Mouse (Mus musculus): ENCODE data around the gene Olfr681. TPM values are rescaled to one million over a fixed set of nuclear protein-coding genes. Genes with fewer than 3 reads are reported as not detected.

Gene Olfr681
- polyA plus RNA-seq (2014; fragmentation: Illumina TruSeq; extraction: RNeasy Lipid Tissue Mini Kit (QIAGEN cat#74804)) = not detected

GRCm38 (mm10) chr7:105116536-105116935 is at the start of gene Olfr681:
Olfr681 (plus strand) TSS chr7:105116836.

GRCm38 (mm10) chr7:105080905-105081304 is 35.7 kb upstream of the Olfr681 start, which contains the start of gene Olfr679:
Olfr679 (plus strand) TSS chr7:105081205.

GRCm38 (mm10) chr7:105092717-105093116 is 23.9 kb upstream of the Olfr681 start, which contains the start of gene Olfr680-ps1:
Olfr680-ps1 (minus strand) TSS chr7:105092817.

GRCm38 (mm10) chr7:105146912-105147311 is 30.3 kb downstream of the Olfr681 start, which contains the start of gene Olfr683:
Olfr683 (minus strand) TSS chr7:105147012.

GRCm38 (mm10) chr7:105163553-105163952 is 46.9 kb downstream of the Olfr681 start, which contains the start of gene Olfr684:
Olfr684 (minus strand) TSS chr7:105163653.

Other genes with a start within 250 kb of the Olfr681 start
- not detected for gene Olfr665, start 238.8 kb upstream of the Olfr681 start, polyA plus RNA-seq (2014; fragmentation: Illumina TruSeq; extraction: RNeasy Lipid Tissue Mini Kit (QIAGEN cat#74804))
- gene Olfr666, start 220.9 kb upstream of the Olfr681 start, polyA plus RNA-seq (2014; fragmentation: Illumina TruSeq; extraction: RNeasy Lipid Tissue Mini Kit (QIAGEN cat#74804)) = not detected
- not detected for gene Olfr667, start 195.4 kb upstream of the Olfr681 start, polyA plus RNA-seq (2014; fragmentation: Illumina TruSeq; extraction: RNeasy Lipid Tissue Mini Kit (QIAGEN cat#74804))
- not detected for gene Olfr668, start 188.8 kb upstream of the Olfr681 start, polyA plus RNA-seq (2014; fragmentation: Illumina TruSeq; extraction: RNeasy Lipid Tissue Mini Kit (QIAGEN cat#74804))
- gene Olfr669, start 182.6 kb upstream of the Olfr681 start, polyA plus RNA-seq (2014; fragmentation: Illumina TruSeq; extraction: RNeasy Lipid Tissue Mini Kit (QIAGEN cat#74804)) = not detected
- gene Olfr670, start 154.2 kb upstream of the Olfr681 start, polyA plus RNA-seq (2014; fragmentation: Illumina TruSeq; extraction: RNeasy Lipid Tissue Mini Kit (QIAGEN cat#74804)) = not detected
- not detected for gene Olfr671, start 137.7 kb upstream of the Olfr681 start, polyA plus RNA-seq (2014; fragmentation: Illumina TruSeq; extraction: RNeasy Lipid Tissue Mini Kit (QIAGEN cat#74804))
- not detected for gene Olfr672, start 114.8 kb upstream of the Olfr681 start, polyA plus RNA-seq (2014; fragmentation: Illumina TruSeq; extraction: RNeasy Lipid Tissue Mini Kit (QIAGEN cat#74804))
- gene Olfr675, start 88.4 kb upstream of the Olfr681 start, polyA plus RNA-seq (2014; fragmentation: Illumina TruSeq; extraction: RNeasy Lipid Tissue Mini Kit (QIAGEN cat#74804)) = not detected
- not detected for gene Olfr676, start 84.1 kb upstream of the Olfr681 start, polyA plus RNA-seq (2014; fragmentation: Illumina TruSeq; extraction: RNeasy Lipid Tissue Mini Kit (QIAGEN cat#74804))
- gene Olfr677, start 65.5 kb upstream of the Olfr681 start, polyA plus RNA-seq (2014; fragmentation: Illumina TruSeq; extraction: RNeasy Lipid Tissue Mini Kit (QIAGEN cat#74804)) = not detected
- not detected for gene Olfr678, start 52.4 kb upstream of the Olfr681 start, polyA plus RNA-seq (2014; fragmentation: Illumina TruSeq; extraction: RNeasy Lipid Tissue Mini Kit (QIAGEN cat#74804))
- not detected for gene Olfr679, start 35.6 kb upstream of the Olfr681 start, polyA plus RNA-seq (2014; fragmentation: Illumina TruSeq; extraction: RNeasy Lipid Tissue Mini Kit (QIAGEN cat#74804))
- not detected for gene Olfr680-ps1, start 24.0 kb upstream of the Olfr681 start, polyA plus RNA-seq (2014; fragmentation: Illumina TruSeq; extraction: RNeasy Lipid Tissue Mini Kit (QIAGEN cat#74804))
- not detected for gene Olfr683, start 30.2 kb downstream of the Olfr681 start, polyA plus RNA-seq (2014; fragmentation: Illumina TruSeq; extraction: RNeasy Lipid Tissue Mini Kit (QIAGEN cat#74804))
- gene Olfr684, start 46.8 kb downstream of the Olfr681 start, polyA plus RNA-seq (2014; fragmentation: Illumina TruSeq; extraction: RNeasy Lipid Tissue Mini Kit (QIAGEN cat#74804)) = not detected
- not detected for gene Olfr685, start 69.2 kb downstream of the Olfr681 start, polyA plus RNA-seq (2014; fragmentation: Illumina TruSeq; extraction: RNeasy Lipid Tissue Mini Kit (QIAGEN cat#74804))
- gene Olfr686, start 90.6 kb downstream of the Olfr681 start, polyA plus RNA-seq (2014; fragmentation: Illumina TruSeq; extraction: RNeasy Lipid Tissue Mini Kit (QIAGEN cat#74804)) = not detected
- not detected for gene Olfr688, start 171.3 kb downstream of the Olfr681 start, polyA plus RNA-seq (2014; fragmentation: Illumina TruSeq; extraction: RNeasy Lipid Tissue Mini Kit (QIAGEN cat#74804))
- not detected for gene Olfr689, start 194.3 kb downstream of the Olfr681 start, polyA plus RNA-seq (2014; fragmentation: Illumina TruSeq; extraction: RNeasy Lipid Tissue Mini Kit (QIAGEN cat#74804))
- gene Olfr690, start 217.3 kb downstream of the Olfr681 start, polyA plus RNA-seq (2014; fragmentation: Illumina TruSeq; extraction: RNeasy Lipid Tissue Mini Kit (QIAGEN cat#74804)) = not detected
- not detected for gene Olfr691, start 225.4 kb downstream of the Olfr681 start, polyA plus RNA-seq (2014; fragmentation: Illumina TruSeq; extraction: RNeasy Lipid Tissue Mini Kit (QIAGEN cat#74804))

All from ovary, adult 10 weeks (tissue).